Mouse (Mus musculus) spleen, adult 18-20 months (tissue): ENCODE results near the gene Arpc4.
A peak's percentile ranks its signal among the peaks of the same experiment; 100 is the strongest.
"Not testable (repeated sequence)": the region's sequence is repeated elsewhere in the genome, so short reads cannot be mapped to it uniquely, and the experiment has no call there.

ENCODE experiments used
- DNase-seq, 2 experiments: peaks; one replicate each; pipeline ENCODE4 v3.0.0; 2022; ENCODE audit warnings: mixed read lengths in 2 of 2

Arpc4 gene

GRCm38 (mm10) chr6:113377496-113378385 lies at the start of gene Arpc4, which contains the start of gene Tada3:
TSS of gene Arpc4 (plus strand) at chr6:113378115.
TSS of gene Tada3 (minus strand) at chr6:113377883.
- peak; percentile 88 for DNase-seq

GRCm38 (mm10) chr6:113329396-113329795 lies 48.5 kb upstream of the Arpc4 start:
- DNase-seq = no peak

GRCm38 (mm10) chr6:113330547-113330946 lies 47.4 kb upstream of the Arpc4 start:
- DNase-seq = peak in 1 of 2 experiments; percentile 27

- no peak for DNase-seq
Measured at GRCm38 (mm10) chr6:113331721-113332120, 46.2 kb upstream of the Arpc4 start.

DNA sequence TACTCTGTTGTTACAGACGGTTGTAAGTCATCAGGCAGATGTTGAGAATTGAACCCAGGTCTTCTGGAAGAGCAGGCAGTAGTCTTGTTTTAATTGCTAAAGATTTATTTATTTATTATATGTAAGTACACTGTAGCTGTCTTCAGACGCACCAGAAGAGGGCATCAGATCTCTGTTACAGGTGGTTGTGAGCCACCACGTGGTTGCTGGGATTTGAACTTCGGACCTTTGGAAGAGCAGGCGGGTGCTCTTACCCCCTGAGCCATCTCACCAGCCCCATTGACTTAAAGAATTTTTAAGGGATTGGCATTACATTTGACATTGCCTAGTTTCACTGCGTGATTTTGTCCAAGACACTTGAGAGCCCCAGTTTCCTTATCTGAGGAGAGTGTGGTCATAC lies 45.2 kb upstream of the Arpc4 start:
- DNase-seq = not testable (repeated sequence)

GRCm38 (mm10) chr6:113333137-113333950 lies 44.6 kb upstream of the Arpc4 start:
- no peak for DNase-seq

GRCm38 (mm10) chr6:113334216-113334615 lies 43.7 kb upstream of the Arpc4 start:
- no peak for DNase-seq

- DNase-seq = no peak
Measured at GRCm38 (mm10) chr6:113336852-113337620, 40.9 kb upstream of the Arpc4 start.

DNA sequence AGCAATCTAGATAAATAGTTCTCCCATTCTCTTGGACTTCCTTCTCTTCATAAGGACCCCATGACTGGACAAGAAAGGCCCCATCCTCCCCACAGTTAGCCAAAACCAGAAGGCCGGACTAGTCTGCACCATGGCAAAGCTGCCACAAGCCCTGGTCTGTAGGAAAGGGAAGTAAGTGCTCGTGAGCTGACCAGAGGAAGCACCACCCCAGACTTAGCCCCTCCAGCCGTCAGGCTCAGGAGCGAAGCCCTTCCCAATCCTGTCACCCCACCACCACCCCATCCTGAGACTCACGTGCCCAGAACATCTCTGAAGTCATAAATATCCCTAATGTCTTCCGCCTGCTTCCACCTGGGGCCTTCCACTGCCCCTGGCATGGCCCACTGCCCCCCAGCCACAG lies 36.3 kb upstream of the Arpc4 start:
- DNase-seq = no peak

DNA sequence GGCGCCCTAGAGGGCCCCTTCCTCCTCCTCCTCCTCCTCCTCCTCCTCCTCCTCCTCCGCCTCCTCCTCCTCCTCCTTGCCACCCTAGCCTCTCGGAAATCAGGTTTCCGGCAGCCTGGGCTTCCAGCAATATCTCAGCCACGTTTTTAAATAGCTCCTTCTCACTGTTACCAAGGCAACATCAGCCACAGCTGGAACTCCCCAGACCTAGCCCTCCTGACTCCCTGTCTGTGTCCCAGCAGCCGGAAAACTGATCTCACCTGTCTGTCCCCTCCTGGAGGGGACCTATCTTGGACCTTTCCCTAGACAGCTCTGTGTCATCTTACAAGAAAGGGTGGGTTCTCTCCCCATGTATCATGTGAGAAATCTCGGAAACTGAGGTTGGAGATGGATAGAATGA lies 35.6 kb upstream of the Arpc4 start:
- DNase-seq = no peak

DNA sequence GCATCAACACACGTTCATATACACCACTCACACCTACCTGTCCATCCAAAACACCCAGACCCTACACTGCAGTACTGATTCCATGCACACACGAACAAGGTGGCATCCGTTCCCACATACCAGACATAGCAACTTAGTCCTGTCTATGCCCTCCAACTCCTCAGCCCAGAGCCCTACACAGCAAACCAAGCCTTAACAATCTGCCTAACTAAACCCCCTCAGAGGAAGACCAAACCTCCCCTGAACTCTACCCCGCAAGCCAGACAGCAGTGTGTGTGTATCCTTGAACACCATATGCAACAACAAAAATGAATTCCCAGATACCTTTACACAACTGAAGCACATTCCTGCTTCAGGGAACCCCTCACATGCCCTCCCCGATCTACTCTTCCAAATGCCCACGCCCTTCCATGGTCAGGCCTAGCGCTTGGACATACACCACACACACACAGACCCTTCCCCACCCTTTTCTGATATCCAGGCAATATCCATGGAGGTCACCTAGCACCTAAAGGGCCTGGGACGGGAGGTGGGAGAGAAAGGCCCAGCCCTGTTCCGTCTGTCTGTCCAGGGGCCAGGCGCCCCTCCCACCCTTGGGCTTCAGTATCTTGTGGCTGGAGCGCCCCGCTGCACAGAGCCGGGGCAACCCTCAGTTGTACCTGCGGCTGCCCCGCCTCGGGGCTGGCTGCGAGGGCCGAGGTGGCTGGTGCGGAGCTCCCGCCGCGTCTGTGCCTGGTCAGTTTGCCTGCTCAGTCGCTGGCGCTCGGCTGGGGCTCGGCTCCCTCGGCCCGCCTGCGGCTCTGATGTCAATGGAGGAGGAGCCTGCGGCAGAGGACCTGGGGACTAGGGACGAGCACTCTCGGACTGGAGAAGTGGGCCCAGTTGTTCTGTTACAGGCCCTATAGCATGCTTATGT lies 34.5 kb upstream of the Arpc4 start, which contains the start of gene Camk1:
Gene Camk1, minus strand, starts transcription at position 808 of the 916 bp plus-strand sequence.
- DNase-seq = peak; percentile 36 to 53

DNA sequence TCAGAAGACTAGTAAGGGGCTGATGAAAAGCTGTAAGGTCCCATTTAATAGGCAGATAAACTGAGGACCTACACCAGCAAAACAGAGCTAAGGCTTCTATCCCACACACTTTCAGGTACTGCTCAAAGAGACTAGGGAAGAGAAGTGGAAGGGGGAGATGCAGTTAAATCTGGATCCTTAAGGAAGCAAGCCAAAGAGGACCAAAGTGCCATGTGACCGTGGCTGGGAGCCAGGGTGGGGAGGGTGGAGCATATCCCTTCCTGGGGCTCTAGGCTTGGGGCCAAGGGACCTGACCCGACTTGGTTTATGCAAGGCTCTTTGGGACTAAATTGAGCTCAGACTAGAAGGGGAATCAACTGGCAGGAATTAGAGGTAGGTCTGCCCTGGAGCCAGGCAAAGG lies 33.6 kb upstream of the Arpc4 start:
- no peak for DNase-seq

GRCm38 (mm10) chr6:113346897-113347296 lies 31.0 kb upstream of the Arpc4 start:
- no peak for DNase-seq

GRCm38 (mm10) chr6:113350538-113350937 lies 27.4 kb upstream of the Arpc4 start:
- DNase-seq = no peak

- no peak for DNase-seq
Measured at GRCm38 (mm10) chr6:113351161-113351560, 26.8 kb upstream of the Arpc4 start.

DNA sequence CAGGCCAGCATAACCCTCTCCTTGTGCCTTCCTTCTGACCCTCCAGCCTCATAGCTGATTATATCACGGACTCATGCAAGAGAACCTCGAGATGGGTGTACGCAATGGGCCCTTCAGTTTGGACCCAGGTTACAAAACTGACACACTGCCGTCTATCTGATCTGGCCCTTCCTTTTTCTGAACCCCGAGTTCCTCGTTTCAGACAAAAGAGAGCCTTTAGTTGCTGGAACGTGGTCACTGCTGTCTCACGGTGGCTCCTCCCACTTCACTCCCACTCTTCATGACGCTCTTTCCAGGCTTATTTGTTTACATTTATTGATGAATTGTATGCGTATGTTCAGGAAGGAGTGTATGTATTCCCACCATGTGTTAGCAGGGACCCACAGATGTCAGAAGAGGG lies 26.3 kb upstream of the Arpc4 start:
- DNase-seq = no peak

GRCm38 (mm10) chr6:113352820-113353219 lies 25.1 kb upstream of the Arpc4 start:
- no peak for DNase-seq

DNA sequence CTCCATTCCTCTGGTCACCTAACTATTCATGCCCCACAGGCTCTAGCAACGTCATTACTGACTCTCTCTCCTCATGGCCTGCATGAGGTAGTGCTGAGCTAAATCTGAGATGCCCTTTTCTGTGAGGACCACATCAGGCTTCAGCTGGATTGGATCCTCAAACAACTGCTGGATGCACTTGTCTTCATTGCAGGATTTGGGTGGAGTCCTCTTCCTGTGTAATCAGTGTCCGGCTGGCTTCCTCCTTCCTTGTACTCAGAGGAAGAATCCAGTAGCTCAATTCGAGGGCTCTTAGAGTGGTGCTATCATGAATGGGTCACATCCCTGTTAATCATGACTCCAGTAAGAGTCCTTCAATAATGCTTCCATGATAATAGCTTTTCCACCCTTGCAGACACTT lies 24.2 kb upstream of the Arpc4 start:
- DNase-seq = no peak

GRCm38 (mm10) chr6:113361476-113361875 lies 16.4 kb upstream of the Arpc4 start:
- DNase-seq = no peak

DNA sequence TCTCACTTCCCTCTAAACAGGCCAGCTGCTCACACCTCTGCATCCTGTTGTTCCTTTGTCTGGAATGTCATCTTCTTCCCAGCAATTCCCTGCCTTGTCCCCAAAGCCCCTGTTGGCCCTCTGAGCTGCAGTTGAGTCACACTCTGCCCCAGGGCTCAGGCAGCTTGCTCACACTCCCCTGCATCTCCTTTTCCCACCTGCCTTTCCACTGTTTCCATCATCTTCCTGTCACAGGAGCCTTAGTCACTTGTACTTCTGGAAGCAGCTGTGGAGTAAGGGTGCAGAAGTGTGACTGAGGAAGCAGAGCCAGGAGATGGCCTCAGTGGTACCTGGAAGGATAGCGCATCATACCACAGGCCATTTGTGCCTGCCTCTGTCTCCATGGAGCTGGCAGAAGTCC lies 15.7 kb upstream of the Arpc4 start:
- DNase-seq = no peak

- DNase-seq = no peak
Measured at GRCm38 (mm10) chr6:113364518-113365135, 13.3 kb upstream of the Arpc4 start.
